Mouse (Mus musculus) bone marrow macrophage, adult 2 months (primary cell): ENCODE results near the gene Pdx1. TPM values are rescaled to one million over a fixed set of nuclear protein-coding genes. Genes with fewer than 3 reads are reported as not detected.

ENCODE experiments used
- H3K27ac ChIP-seq: 2 replicates; pipeline ENCODE4 v1.5.1; 2012; ENCODE audit warnings: low read depth, low read length; ENCODE audit not compliant: insufficient read depth
- H3K4me1 ChIP-seq: 2 replicates; pipeline ENCODE4 v1.6.1; 2012; ENCODE audit warnings: low read length; ENCODE audit not compliant: control insufficient read depth, insufficient read depth
- H3K4me3 ChIP-seq: 2 replicates; pipeline ENCODE4 v1.5.1; 2012; ENCODE audit warnings: mild to moderate bottlenecking, low read length, moderate library complexity; ENCODE audit not compliant: insufficient read depth
- CTCF ChIP-seq: IDR thresholded peaks from 2 replicates; pipeline ENCODE4 v1.5.1; 2012; ENCODE audit warnings: low read depth, mild to moderate bottlenecking, low read length, moderate library complexity
- POLR2A ChIP-seq: IDR thresholded peaks from 2 replicates; pipeline ENCODE4 v1.6.1; 2012; ENCODE audit warnings: mild to moderate bottlenecking, low read depth, low read length, borderline replicate concordance
- polyA plus RNA-seq: library from polyadenylated mRNA; stranded (reverse); fragments of >200 nt; gene quantifications from 2 replicates; pipeline ENCODE4 v1.2.4, GENCODE M21; 2012; ENCODE audit not compliant: missing spikeins, insufficient read depth, insufficient read length

Pdx1 gene
- polyA plus RNA-seq, 1 experiment = not detected

DNA sequence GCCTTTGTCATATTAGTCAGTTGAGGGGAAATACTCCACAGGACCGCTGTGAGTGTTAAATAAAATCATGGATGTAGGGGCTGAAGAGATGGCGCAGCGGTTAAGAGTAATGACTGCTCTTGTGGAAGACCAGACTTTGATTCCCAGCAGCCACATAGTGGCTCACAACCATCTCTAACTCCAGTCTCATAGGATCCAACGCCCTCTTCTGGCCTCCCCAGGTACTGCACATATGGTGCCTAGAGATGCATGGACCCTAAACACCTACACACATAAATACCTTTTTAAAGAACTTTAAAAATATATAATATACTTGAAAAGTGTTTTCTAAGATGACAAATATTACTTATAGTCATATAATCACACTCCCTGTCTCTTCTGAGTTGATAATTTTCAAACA is 14.6 kb downstream of the Pdx1 start:
- Histone ChIP-seq H3K4me1 (no peaks in the 10 kb centered on the region), H3K4me3 (no peak overlapping the region), H3K27ac (no peak overlapping the region)
- TF ChIP-seq POLR2A (no peak), CTCF (no peak)

DNA sequence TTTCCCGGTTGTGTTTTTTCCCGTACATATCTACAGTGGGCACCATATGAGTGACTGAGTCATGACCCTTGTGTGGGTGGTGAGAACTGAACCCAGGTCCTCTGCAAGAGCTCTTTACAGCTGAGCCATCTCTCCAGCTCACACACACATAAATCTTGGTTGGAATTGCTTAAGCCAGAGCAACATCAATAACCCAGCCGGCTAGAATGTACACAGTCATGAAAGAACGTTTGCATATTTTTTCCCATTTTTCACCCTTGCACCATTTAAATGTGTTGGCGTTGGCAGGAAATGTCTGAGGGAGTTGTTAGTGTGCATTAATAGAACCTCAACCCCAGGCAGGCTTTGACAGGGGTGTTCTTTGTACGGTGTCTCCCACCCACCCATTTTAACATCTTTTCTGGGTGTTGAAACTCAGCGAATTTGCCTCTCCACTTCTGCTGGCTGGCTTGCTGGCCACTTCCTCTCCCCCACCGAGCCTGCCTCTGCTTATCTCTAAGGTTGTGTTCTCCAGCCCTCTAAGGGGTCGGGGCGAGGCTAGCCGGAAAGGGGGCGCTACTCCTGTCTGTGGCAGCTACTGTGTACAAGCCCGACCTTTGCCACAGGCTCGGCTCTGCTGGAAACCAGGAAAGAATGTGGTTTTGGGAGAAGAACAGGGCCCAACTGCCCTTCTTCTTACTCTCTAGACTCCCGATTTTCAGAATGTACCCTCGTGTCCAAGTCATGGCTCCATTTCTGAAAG is 22.2 kb downstream of the Pdx1 start:
- Histone ChIP-seq H3K27ac (no peak overlapping the region), H3K4me3 (no peak overlapping the region), H3K4me1 (peaks cover 6% of the 10 kb centered on the region)
- no peak for TF ChIP-seq POLR2A
- TF ChIP-seq CTCF = no peak

DNA sequence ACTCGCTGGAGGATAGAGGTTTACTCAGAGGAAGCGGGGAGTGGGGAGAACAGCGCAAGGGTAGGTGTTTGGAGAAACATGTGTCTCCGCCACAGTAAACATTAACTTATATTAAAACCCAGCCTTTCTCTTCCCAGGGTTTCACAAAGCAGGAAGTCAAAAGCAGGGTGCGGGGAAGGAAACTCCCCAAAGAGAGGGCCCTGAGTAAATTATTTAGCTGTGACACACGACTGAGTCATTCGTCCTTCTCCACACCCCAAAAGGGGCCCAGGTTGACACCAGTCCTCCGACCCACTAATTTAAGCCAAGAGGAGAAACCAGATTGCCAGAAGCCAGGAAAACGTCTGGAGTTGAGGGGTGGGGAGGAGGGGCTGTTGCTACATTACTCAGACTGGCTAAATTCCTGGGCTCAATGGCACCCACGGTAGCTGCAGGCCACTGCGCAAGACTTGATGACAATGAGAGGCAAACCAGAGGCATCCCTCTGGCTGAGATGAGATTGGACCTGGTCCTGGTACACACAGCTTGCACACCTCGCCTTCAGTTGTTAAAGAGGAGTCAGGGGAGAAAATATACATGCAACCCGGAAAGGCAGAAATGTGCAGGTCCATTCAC is 22.9 kb downstream of the Pdx1 start:
- Histone ChIP-seq H3K4me1 (peaks cover 6% of the 10 kb centered on the region), H3K4me3 (no peak overlapping the region), H3K27ac (no peak overlapping the region)
- TF ChIP-seq CTCF (no peak), POLR2A (no peak)

DNA sequence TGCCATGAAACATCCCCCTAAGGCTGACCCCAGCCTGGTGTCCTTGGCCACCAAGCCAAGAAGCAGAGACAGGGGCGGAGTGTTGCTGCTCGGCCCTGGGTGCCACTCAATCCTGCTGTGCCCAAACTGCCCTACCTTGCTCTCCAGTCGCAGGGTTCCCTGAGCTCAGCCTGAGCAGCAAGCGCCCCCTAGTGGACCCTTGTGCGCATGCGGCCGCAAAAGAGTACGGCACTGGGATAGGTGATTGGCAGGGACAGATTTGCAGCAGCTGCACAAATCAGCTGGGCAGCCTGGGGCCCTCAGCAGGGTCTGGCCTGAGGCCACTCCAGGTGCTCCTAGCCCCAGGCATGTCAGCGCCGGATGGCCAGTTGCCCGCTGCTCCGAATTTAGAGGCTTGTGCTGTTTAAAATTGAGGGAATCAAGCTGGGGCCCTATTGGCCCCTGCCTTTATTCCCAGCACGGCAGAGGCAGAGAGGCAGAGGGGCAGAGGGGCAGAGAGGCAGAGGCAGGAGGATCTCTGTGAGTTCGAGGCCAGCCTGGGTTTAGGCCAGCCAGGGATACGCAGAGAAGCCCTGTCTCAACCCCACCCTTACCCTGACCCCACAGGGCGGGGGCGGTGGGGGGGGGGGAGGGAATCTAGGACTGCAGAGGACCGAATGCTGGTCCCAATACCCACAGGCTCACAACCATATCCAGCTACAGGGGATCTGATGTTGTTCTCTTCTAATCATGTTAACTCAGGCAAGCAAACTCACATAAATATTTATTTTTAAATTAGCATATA is 23.6 kb downstream of the Pdx1 start:
- TF ChIP-seq CTCF (peak; percentile 83), POLR2A (no peak)
- Histone ChIP-seq H3K4me1 (peaks cover 6% of the 10 kb centered on the region), H3K27ac (no peak overlapping the region), H3K4me3 (no peak overlapping the region)

DNA sequence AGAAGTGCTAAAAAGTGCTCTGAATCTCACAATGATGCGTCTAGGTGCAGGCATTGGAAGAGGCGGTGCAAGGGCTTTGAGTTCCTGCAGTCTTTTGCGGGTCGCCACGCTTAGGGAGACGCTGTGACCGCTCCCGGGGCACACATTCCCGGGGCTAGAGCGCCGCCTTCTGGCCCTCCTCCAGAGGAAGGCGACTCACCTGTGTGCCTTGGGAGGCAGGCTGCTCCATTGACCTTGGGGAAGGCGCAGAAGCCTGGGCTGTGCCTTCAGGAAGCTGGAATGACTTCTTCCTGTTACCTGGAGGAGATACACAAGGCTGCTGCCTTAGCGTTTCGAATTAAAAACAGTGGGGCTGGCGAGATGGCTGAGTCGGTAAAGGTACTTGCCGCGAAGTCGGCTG is 24.4 kb downstream of the Pdx1 start:
- H3K4me3 ChIP-seq = no peak overlapping the region
- H3K27ac ChIP-seq = no peak overlapping the region
- TF ChIP-seq CTCF (no peak), POLR2A (no peak)
- H3K4me1 ChIP-seq = peaks cover 6% of the 10 kb centered on the region

DNA sequence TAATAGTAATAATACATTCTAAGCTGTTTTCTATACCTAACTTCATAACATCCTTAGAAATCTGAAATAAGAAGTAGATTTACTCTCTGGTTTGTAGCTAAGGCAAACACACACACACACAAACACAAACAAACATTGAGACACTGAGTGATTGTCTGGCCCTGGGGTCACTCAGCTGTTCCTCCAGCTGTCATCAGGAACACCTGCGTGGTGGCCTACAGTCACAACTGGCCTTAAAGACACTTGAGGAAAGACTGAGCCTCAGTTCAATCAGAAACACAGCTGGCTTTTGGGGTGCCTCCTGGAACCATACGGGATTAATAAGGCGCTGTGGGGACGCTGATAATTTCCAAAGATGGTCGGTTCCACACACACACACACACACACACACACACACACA is 27.5 kb downstream of the Pdx1 start:
- H3K4me3 ChIP-seq = no peak overlapping the region
- peaks cover 4% of the 10 kb centered on the region for H3K4me1 ChIP-seq
- TF ChIP-seq CTCF = no peak
- no peak for TF ChIP-seq POLR2A
- no peak overlapping the region for H3K27ac ChIP-seq

DNA sequence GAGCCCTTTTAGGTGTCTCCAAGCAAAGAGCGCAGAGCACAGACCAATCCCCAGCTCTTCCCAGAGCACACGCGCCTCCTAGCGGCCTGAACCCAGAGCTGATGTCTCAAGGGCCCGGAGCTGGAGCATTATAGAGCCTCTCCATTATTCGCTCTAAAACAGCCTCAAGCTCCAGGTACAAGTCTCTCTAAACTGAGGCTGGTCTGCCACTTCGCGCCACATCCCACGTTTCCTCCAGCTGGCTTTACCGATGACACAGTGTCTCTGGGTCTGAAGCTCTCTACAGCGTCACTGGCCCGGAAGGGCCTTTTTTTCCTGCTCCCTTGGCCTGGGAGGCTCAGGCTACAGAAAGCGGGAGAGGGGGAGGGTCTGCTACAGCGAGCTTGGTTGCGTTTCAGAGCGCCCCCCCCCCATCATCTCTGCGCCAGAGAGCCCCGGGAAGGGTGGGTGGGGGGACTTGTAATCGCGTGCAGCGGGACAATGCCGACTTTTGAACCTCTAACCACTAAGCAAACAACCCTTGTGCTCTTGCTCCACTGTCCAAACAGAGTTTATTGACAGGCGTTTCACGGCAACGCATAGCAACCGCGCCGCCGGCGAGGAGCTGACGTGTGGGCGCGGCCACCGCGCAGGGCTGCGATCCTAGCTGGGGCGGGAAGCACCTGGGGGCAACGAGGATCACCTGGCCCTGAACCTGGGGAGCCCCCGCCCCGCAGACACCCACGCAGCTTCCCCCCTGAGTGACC is 29.7 kb downstream of the Pdx1 start:
- Histone ChIP-seq H3K4me3 (no peak overlapping the region), H3K27ac (no peak overlapping the region), H3K4me1 (no peaks in the 10 kb centered on the region; the same call in 1 of the 2 replicates)
- TF ChIP-seq POLR2A (no peak), CTCF (peak; percentile 51; the same call in 1 of the 2 replicates)

DNA sequence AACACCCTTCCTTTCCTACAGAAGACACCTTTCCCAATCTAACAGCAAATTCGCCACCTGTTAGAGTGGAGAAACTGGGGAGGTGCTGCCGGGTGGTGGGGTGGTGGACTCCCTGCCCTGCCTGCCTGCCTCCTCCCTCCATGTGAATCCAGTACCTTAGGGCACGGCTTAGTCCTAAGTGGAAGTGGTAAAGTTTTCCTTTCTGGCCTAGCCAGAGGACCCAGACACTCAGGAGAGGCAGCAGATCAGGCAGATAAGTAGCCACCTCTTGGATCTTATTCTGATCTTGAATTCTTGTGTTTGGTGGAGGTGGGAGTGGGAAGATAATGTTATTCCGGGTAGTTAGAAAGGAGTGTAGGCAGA is 30.2 kb downstream of the Pdx1 start:
- no peak overlapping the region for H3K4me3 ChIP-seq
- H3K4me1 ChIP-seq = no peaks in the 10 kb centered on the region; the same call in 1 of the 2 replicates
- TF ChIP-seq POLR2A (no peak), CTCF (no peak)
- no peak overlapping the region for H3K27ac ChIP-seq
